Mouse (Mus musculus) kidney, embryonic 16.5 days (tissue): Measurements from ENCODE around the gene Gabrp. TPM values are rescaled to one million over a fixed set of nuclear protein-coding genes. Genes with fewer than 3 reads are reported as not detected.

Source experiments
- ATAC-seq: fragments of 200-750 bp; cut with Nextera tagmentation; 2 replicates; pipeline ENCODE4 v1.8.0; 2017; ENCODE audit warnings: moderate TSS enrichment; ENCODE audit not compliant: low FRiP score, low TSS enrichment
- H3K27ac ChIP-seq: fragments of 300-500 bp; sonication (generic); 2 replicates; pipeline ENCODE4 v1.5.1; 2014; ENCODE audit warnings: low read length
- H3K27me3 ChIP-seq: fragments of 300-500 bp; sonication (generic); 2 replicates; pipeline ENCODE4 v1.6.1; 2014; ENCODE audit warnings: low read length, control low read depth, mixed read lengths; ENCODE audit not compliant: insufficient read depth
- H3K36me3 ChIP-seq: fragments of 300-500 bp; sonication (generic); 2 replicates; pipeline ENCODE4 v1.6.1; 2014; ENCODE audit warnings: low read length, control low read depth, mixed read lengths; ENCODE audit not compliant: insufficient read depth
- H3K4me1 ChIP-seq: fragments of 300-500 bp; sonication (generic); 2 replicates; pipeline ENCODE4 v1.6.1; 2014; ENCODE audit warnings: low read length, control low read depth, mixed read lengths; ENCODE audit not compliant: insufficient read depth
- H3K4me2 ChIP-seq: fragments of 300-500 bp; sonication (generic); replicated peaks from 2 replicates; pipeline ENCODE4 v1.6.1; 2014; ENCODE audit warnings: low read depth, low read length
- H3K4me3 ChIP-seq: fragments of 300-500 bp; sonication (generic); 2 replicates; pipeline ENCODE4 v1.5.1; 2014; ENCODE audit warnings: mild to moderate bottlenecking, low read length
- H3K9ac ChIP-seq: fragments of 300-500 bp; sonication (generic); replicated peaks from 2 replicates; pipeline ENCODE4 v1.6.1; 2014; ENCODE audit warnings: low read length
- H3K9me3 ChIP-seq: fragments of 300-500 bp; sonication (generic); 2 replicates; pipeline ENCODE4 v1.6.1; 2016; ENCODE audit warnings: low read length, control low read depth
- WGBS: fragments of 180-500 bp; shearing (Covaris S2); extraction: QIAGEN DNeasy Blood & Tissue Kit; methylation state at CpG from one replicate; pipeline ENCODE4 v1.1.7; 2014; 5-methylcytosine and 5-hydroxymethylcytosine counted together
- polyA plus RNA-seq: library from polyadenylated mRNA; unstranded; fragments of >200 nt; fragmentation: Nextera tagmentation; extraction: Ambion mirVana; gene quantifications from 2 replicates; pipeline ENCODE4 v1.2.1, GENCODE M21; 2015

The Gabrp gene
- polyA plus RNA-seq, 1 experiment from 2014 or later: 1.3 TPM

GRCm38 (mm10) chr11:33536636-33537035, 42.1 kb downstream of the Gabrp start:
- Histone ChIP-seq H3K9me3 (no peaks in the 10 kb centered on the region), H3K4me3 (no peak overlapping the region), H3K27ac (no peak overlapping the region), H3K27me3 (no peaks in the 10 kb centered on the region), H3K9ac (no peak overlapping the region), H3K4me1 (no peaks in the 10 kb centered on the region), H3K36me3 (no peaks in the 10 kb centered on the region), H3K4me2 (no peak overlapping the region)
- ATAC-seq: no peak
- WGBS: 89% methylated on average over 3 of the region's 3 CpGs

GRCm38 (mm10) chr11:33534541-33534940, 44.2 kb downstream of the Gabrp start:
- Histone ChIP-seq H3K36me3 (no peaks in the 10 kb centered on the region), H3K27ac (no peak overlapping the region), H3K27me3 (no peaks in the 10 kb centered on the region), H3K4me1 (no peaks in the 10 kb centered on the region), H3K9me3 (no peaks in the 10 kb centered on the region), H3K4me2 (no peak overlapping the region), H3K9ac (no peak overlapping the region), H3K4me3 (no peak overlapping the region)
- 87% methylated on average over 4 of the region's 4 CpGs for WGBS
- ATAC-seq: no peak

GRCm38 (mm10) chr11:33533577-33533976, 45.2 kb downstream of the Gabrp start:
- Histone ChIP-seq H3K4me3 (no peak overlapping the region), H3K27me3 (no peaks in the 10 kb centered on the region), H3K9me3 (no peaks in the 10 kb centered on the region), H3K9ac (no peak overlapping the region), H3K4me2 (no peak overlapping the region), H3K36me3 (no peaks in the 10 kb centered on the region), H3K27ac (no peak overlapping the region), H3K4me1 (no peaks in the 10 kb centered on the region)
- WGBS: 52% methylated on average over 3 of the region's 3 CpGs
- no peak for ATAC-seq

GRCm38 (mm10) chr11:33529576-33529975, 49.2 kb downstream of the Gabrp start:
- Histone ChIP-seq H3K4me2 (no peak overlapping the region), H3K9ac (no peak overlapping the region), H3K36me3 (no peaks in the 10 kb centered on the region), H3K27ac (no peak overlapping the region), H3K27me3 (no peaks in the 10 kb centered on the region), H3K4me1 (no peaks in the 10 kb centered on the region), H3K4me3 (no peak overlapping the region), H3K9me3 (no peaks in the 10 kb centered on the region)
- no peak for ATAC-seq
- WGBS: 21% methylated on average over 2 of the region's 2 CpGs

- H3K4me1 ChIP-seq: peaks cover 3% of the 10 kb centered on the region; the same call in 1 of the 2 replicates
- no peaks in the 10 kb centered on the region for H3K9me3 ChIP-seq
- no peaks in the 10 kb centered on the region for H3K27me3 ChIP-seq
- H3K4me2 ChIP-seq: peak within 1 kb of the TSS; percentile 86
- peak; percentile 90 for ATAC-seq
- whole genome bisulfite sequencing: 1% methylated on average over 54 of the region's 72 CpGs
- peak within 1 kb of the TSS; percentile 71 for H3K27ac ChIP-seq
- H3K4me3 ChIP-seq: peak within 1 kb of the TSS; percentile 84
- peak within 1 kb of the TSS; percentile 84 for H3K9ac ChIP-seq
- H3K36me3 ChIP-seq: no peaks in the 10 kb centered on the region
Observed at GRCm38 (mm10) chr11:33513376-33513991, 65.3 kb downstream of the Gabrp start, which contains the start of gene Ranbp17. Gene Ranbp17 (minus strand): TSS chr11:33513746.

- H3K4me2 ChIP-seq: peak overlapping the region; percentile 86
- peak overlapping the region; percentile 71 for H3K27ac ChIP-seq
- peak overlapping the region; percentile 84 for H3K4me3 ChIP-seq
- H3K36me3 ChIP-seq: no peaks in the 10 kb centered on the region
- ATAC-seq: peak; percentile 93
- H3K9me3 ChIP-seq: no peaks in the 10 kb centered on the region
- peak overlapping the region; percentile 84 for H3K9ac ChIP-seq
- H3K27me3 ChIP-seq: no peaks in the 10 kb centered on the region
- peaks cover 3% of the 10 kb centered on the region; the same call in 1 of the 2 replicates for H3K4me1 ChIP-seq
- WGBS: under 1% methylated on average over 39 of the region's 43 CpGs
Observed at GRCm38 (mm10) chr11:33512854-33513375, 65.8 kb downstream of the Gabrp start.

- Histone ChIP-seq H3K9me3 (no peaks in the 10 kb centered on the region), H3K4me1 (peaks cover 3% of the 10 kb centered on the region; the same call in 1 of the 2 replicates), H3K27me3 (no peaks in the 10 kb centered on the region), H3K27ac (no peak overlapping the region), H3K36me3 (no peaks in the 10 kb centered on the region), H3K4me2 (no peak overlapping the region), H3K9ac (no peak overlapping the region), H3K4me3 (no peak overlapping the region)
- ATAC-seq: no peak
Observed at GRCm38 (mm10) chr11:33509401-33509800, 69.4 kb downstream of the Gabrp start.

Other genes starting within 250 kb of the Gabrp start
- 4.7 and 6.6 TPM in 2 replicates for gene Ranbp17, start 65.2 kb downstream of the Gabrp start, polyA plus RNA-seq
- gene D130052B06Rik, start 20.3 kb upstream of the Gabrp start, polyA plus RNA-seq: not detected in 2 replicates